Mouse (Mus musculus): ENCODE measurements around the gene Slc25a5.
A peak's percentile ranks its signal among the peaks of the same experiment; 100 is the strongest.

Gene Slc25a5

DNA sequence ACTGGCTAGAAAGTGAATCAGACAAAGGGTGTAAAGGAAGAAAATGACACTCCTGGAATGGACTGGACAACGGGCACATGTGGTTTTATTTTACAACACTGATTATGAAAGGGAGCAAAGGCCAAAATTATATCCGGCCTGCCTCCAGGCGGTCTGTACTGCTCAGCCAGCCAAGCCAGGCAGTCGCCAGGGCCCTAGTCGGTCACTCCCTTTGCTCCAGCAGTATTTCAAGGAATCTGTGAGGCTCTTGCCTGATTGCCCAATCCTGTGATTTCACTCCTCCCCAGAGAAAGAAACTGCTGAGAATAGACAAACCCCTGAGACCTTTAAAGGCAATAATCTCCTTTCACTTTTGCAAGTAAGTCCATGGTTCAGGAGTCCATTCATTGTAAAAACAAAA lies 8.7 kb downstream of the Slc25a5 start:
- no peak for DNase-seq

DNA sequence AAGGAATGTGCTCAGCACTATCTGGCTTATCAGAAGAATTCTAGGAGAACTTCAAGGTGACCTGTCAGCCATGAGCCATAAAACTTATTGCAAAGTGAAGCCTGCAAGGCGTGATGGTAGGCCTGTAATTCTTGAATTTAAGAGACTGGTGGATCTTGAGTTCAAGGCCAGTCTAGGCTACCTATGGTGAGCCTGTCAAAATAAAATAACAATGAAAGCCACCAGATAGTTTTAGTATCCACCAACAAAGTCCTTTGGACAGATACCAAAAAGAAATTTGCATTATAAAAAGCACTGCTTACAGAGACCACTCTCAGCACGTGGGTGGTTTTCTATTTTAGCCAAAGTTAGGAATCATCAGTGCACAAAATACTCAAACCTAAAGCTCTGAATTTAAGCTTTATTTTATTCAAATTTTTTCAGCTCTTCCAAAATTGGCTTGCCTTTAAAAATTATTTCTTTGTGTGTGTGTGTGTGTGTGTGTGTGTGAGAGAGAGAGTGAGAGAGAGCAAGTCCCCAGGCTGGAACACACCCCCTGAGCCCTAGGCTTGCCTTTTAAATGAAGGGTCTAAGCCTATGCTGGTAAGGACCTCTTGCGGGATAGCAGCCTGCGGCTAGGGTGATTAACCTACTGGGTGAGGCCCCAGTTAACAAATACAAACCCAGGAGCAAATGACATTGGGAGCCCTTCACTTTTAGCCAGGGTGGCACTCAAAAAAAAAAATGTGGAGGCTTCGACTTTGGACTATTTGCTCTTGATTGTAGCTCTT lies 10.2 kb downstream of the Slc25a5 start:
- no peak for DNase-seq

- peak; percentile 89 for DNase-seq
Observed at GRCm38 (mm10) chrX:36807360-36808317, 12.2 kb downstream of the Slc25a5 start.

- no peak for DNase-seq
Observed at GRCm38 (mm10) chrX:36808318-36808683, 12.8 kb downstream of the Slc25a5 start.

- DNase-seq: no peak
Observed at GRCm38 (mm10) chrX:36811377-36811776, 15.9 kb downstream of the Slc25a5 start.

- DNase-seq: no peak
Observed at GRCm38 (mm10) chrX:36814161-36814836, 18.8 kb downstream of the Slc25a5 start.

DNA sequence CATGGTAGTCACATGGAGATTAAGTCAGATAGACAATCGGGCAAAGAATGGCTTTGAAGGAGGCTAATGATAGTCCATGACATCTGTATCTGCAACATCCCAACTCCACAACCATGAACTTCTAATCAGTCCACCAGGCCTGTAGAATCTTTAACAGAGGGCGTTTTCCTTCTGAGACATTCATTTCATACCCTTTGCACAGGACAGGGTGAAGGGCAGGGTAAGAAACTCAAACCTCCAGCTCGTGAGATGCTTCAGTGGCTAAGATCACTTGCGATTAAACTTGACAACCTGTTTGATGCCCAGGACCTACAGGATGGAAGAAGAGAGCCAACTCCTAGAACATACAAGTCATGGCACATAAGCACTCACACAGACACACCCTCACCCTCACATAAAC lies 19.6 kb downstream of the Slc25a5 start:
- no peak for DNase-seq

DNA sequence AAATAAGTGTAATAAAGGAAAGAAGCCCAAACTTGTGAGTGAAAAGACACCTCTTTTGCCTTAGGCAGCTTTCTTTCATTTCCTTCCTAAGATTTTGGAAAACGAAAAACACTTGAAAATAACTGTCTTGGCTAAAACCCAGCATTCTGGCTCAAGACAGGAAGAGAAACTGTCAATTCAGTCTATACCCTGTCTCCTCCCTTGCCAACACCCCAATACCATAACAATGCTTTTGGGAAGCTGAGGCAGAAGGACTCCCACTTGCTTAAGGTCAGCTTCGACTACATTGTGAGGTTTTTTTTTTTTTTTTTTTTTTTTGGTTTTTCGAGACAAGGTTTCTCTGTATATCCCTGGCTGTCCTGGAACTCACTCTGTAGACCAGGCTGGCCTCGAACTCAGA lies 20.0 kb downstream of the Slc25a5 start:
- DNase-seq: no peak

GRCm38 (mm10) chrX:36816368-36816899 lies 21.0 kb downstream of the Slc25a5 start:
- DNase-seq: no peak

DNA sequence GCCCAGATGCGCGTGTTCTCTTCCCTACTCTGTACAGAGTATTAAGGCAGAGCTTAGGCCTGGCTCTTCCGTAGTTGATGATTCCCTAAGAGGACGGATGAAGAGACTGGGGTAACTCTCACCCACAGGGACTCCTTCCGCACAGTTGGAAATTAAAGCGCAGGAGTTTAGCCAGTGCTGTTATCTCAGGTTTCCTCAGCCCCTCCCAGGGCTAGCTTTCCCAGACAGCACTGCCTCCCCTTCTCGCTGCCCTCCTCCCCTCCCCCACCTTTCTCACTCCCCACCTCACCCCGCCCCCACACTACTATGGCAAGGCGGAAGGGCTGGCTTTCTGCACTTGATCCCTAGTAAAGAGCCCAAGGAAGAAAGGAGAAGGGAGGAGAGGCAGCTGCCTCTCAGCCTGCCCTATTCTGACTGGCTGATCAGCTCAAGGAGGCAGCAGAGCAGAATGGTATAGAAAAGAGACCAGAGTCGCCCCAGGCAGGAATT lies 21.5 kb downstream of the Slc25a5 start:
- no peak for DNase-seq

DNA sequence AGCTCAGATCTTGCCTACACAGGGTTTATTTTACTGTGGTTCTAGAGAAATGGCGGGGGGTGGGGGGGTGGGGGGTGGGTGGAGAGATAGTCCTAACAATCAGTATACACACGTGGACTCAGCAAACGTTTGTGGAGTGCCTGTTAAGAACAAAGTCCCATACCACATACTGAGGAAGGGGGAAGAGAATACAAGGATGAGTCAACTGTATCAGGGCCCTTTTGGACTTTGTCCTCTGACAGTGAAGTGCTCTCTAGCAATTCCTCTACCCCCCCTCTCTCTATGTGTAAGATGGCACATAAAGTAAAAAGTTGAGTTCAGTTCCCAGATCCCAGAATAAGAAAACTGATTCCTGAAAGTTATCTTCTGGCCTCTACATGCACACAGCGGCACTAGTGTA lies 24.1 kb downstream of the Slc25a5 start:
- DNase-seq: no peak

- peak; percentile 29 for DNase-seq
Observed at GRCm38 (mm10) chrX:36820201-36820600, 24.8 kb downstream of the Slc25a5 start.

GRCm38 (mm10) chrX:36823932-36824711 lies 28.7 kb downstream of the Slc25a5 start:
- DNase-seq: no peak

DNA sequence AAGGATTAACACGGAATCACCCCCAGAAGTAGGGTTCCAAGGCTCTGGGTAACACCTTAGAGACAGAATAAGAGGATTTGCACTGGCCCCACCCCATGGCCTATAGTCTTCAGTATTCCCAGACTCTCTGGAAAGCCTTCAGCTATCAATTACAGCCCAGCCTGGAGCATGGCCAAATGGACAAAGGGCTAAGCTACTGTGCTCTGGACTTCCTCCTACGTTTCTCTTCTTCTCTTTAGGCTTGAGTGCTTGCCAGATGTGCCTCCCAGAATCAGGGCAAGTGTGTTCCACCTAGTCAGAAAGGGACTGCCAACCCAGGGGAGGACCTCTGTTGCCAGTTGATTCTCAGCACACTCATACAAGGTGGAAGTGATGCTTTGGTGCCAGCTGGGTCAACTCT lies 29.6 kb downstream of the Slc25a5 start:
- no peak for DNase-seq

- no peak for DNase-seq
Observed at GRCm38 (mm10) chrX:36826873-36827272, 31.4 kb downstream of the Slc25a5 start.

DNA sequence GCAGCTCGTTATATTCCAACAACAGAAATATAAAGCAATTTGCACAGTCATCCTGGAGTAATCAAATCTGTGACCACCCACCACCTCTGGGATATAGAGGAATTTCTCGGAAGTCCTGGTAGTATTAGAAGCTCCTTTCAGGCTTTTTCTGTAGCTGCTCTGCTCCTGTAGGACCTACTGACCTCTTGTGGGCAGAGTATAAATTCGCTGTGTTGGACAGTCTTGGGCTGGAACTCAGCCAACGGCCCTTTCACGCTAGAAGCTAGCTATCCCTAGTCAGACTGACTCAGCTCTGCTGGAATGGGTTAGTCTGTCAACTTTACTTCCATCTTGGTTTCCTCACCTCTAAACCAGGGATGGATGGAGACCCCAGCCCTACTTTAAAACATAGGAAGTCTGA lies 34.8 kb downstream of the Slc25a5 start:
- peak; percentile 23 for DNase-seq

GRCm38 (mm10) chrX:36831632-36832031 lies 36.2 kb downstream of the Slc25a5 start:
- no peak for DNase-seq

- peak; percentile 48 for DNase-seq
Observed at GRCm38 (mm10) chrX:36833397-36834084, 38.1 kb downstream of the Slc25a5 start.

DNA sequence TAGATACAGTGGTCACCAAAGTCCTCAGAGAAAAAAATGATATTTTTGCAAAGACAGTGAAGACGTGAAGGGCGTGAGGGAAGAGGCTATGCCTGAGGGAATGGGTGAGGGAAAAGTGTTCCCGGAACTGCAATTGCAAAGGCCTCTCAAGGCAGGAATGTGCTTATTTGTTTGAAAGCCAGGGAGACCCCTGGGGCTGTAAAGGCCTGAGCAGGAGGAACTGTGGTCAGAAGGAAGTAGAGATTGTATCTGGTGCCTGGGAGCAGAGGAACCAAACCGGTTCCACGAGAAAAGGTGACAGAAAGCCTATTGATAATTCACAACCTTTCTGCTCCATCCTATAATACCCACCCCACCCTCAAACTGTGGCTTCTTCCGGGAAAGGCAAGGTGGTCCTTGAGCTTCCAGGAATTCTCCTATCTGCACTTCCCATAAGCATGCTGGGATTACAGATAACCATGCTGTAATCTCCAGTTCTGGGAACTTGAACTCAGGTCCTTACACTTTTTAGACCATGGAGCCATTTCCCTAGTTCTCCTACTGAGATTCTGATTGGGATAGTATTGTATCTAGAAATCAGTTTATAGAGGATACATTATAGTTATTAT lies 41.7 kb downstream of the Slc25a5 start:
- no peak for DNase-seq

- no peak for DNase-seq
Observed at GRCm38 (mm10) chrX:36839391-36839790, 43.9 kb downstream of the Slc25a5 start.

DNA sequence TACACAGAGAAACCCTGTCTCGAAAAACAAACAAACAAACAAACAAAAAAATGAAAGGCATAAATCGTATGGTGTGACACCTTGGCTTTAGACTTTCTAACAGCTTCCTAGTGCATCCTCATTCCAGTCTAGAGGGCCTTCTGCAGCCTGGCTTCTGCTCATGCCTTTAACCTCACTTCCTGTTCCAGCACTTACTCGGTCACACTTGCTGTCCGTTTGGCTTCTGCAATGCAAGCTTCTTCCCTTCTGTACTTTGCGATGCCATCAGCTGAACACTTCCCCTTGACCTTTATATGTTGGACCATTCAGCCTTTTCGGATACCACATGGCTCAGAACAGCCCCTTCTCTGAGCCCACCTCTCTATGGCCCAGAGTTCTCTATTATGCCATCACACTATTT lies 46.2 kb downstream of the Slc25a5 start:
- DNase-seq: no peak

Data from cerebellum, adult 11-12 months (tissue).